Mouse (Mus musculus) MEL (cell line): ENCODE measurements around the gene Mafk. TPM values are rescaled to one million over a fixed set of nuclear protein-coding genes. Genes with fewer than 3 reads are reported as not detected.

Experiments
- DNase-seq: peaks from one replicate; pipeline ENCODE4 v3.0.0; 2011; ENCODE audit warnings: low read depth, low spot score
- H3K27ac ChIP-seq: 2 replicates; pipeline ENCODE4 v1.5.1; 2012; ENCODE audit warnings: low read depth, mild to moderate bottlenecking, control low read depth, low read length, moderate library complexity; ENCODE audit not compliant: control insufficient read depth
- H3K27me3 ChIP-seq, 2 experiments: fragments of 150-350 bp in 1 of 2; sonication (generic) in 1 of 2; 2 replicates each; pipeline ENCODE4 v1.6.1; 2012; ENCODE audit warnings: low read length in 2 of 2, mild to moderate bottlenecking in 2 of 2, improper control_type of control experiment in 1 of 2, moderate library complexity in 1 of 2; ENCODE audit not compliant: insufficient read depth in 2 of 2, control insufficient read depth in 1 of 2
- H3K36me3 ChIP-seq, 2 experiments: 2 replicates each; pipeline ENCODE4 v1.6.1; 2012 to 2014; ENCODE audit warnings: low read length in 2 of 2, improper control_type of control experiment in 1 of 2, inconsistent platforms in 1 of 2, mild to moderate bottlenecking in 1 of 2; ENCODE audit not compliant: insufficient read depth in 2 of 2, control insufficient read depth in 1 of 2
- H3K4me1 ChIP-seq, 2 experiments: fragments of 150-350 bp in 1 of 2; sonication (generic) in 1 of 2; 2 replicates each; pipeline ENCODE4 v1.6.1; 2012; ENCODE audit warnings: low read length in 2 of 2, improper control_type of control experiment in 1 of 2, mild to moderate bottlenecking in 1 of 2; ENCODE audit not compliant: insufficient read depth in 2 of 2, control insufficient read depth in 1 of 2
- H3K4me3 ChIP-seq, 2 experiments: fragments of 150-350 bp in 1 of 2; sonication (generic) in 1 of 2; 2 replicates each; pipeline ENCODE4 v1.5.1; 2012; ENCODE audit warnings: low read depth in 2 of 2, low read length in 2 of 2, mild to moderate bottlenecking in 2 of 2, moderate library complexity in 2 of 2, control low read depth in 1 of 2, improper control_type of control experiment in 1 of 2; ENCODE audit not compliant: control insufficient read depth in 1 of 2, insufficient read depth in 1 of 2
- H3K79me2 ChIP-seq: 2 replicates; pipeline ENCODE4 v1.6.1; 2012; ENCODE audit warnings: mild to moderate bottlenecking, low read length, moderate library complexity; ENCODE audit not compliant: control insufficient read depth, poor library complexity, insufficient read depth
- H3K9ac ChIP-seq: 2 replicates; pipeline ENCODE4 v1.6.1; 2012; ENCODE audit warnings: low read depth, mild to moderate bottlenecking, control low read depth, low read length, moderate library complexity; ENCODE audit not compliant: control insufficient read depth, poor library complexity, severe bottlenecking
- H3K9me3 ChIP-seq: fragments of 150-350 bp; sonication (generic); replicated peaks from 2 replicates; pipeline ENCODE4 v1.6.1; 2012; ENCODE audit warnings: mild to moderate bottlenecking, low read length, improper control_type of control experiment, moderate library complexity; ENCODE audit not compliant: insufficient read depth
- BHLHE40 ChIP-seq: IDR thresholded peaks from 2 replicates; pipeline ENCODE4 v1.6.1; 2012; ENCODE audit warnings: low read depth, mild to moderate bottlenecking, inconsistent platforms, low read length, improper control_type of control experiment, borderline replicate concordance
- CHD1 ChIP-seq: IDR thresholded peaks from 2 replicates; pipeline ENCODE4 v1.6.1; 2012; ENCODE audit warnings: low read depth, mild to moderate bottlenecking, inconsistent platforms, low read length, improper control_type of control experiment
- CHD2 ChIP-seq: IDR thresholded peaks from 2 replicates; pipeline ENCODE4 v1.6.1; 2011; ENCODE audit warnings: low read length, improper control_type of control experiment
- CTCF ChIP-seq, 3 experiments: IDR thresholded peaks in 2 of 3; conservative IDR thresholded peaks in 1 of 3; 2 replicates each; pipeline ENCODE4 v1.5.1; 2011 to 2012; ENCODE audit warnings: low read length in 3 of 3, low read depth in 2 of 3, mild to moderate bottlenecking in 2 of 3, improper control_type of control experiment in 1 of 3, inconsistent platforms in 1 of 3, mixed read lengths in 1 of 3, moderate library complexity in 1 of 3; ENCODE audit not compliant: control insufficient read depth in 1 of 3, insufficient read depth in 1 of 3, poor library complexity in 1 of 3, severe bottlenecking in 1 of 3
- E2F4 ChIP-seq: IDR thresholded peaks from 2 replicates; pipeline ENCODE4 v1.6.1; 2011; ENCODE audit warnings: low read depth, low read length, improper control_type of control experiment, borderline replicate concordance
- ELF1 ChIP-seq: IDR thresholded peaks from 2 replicates; pipeline ENCODE4 v1.6.1; 2014; ENCODE audit warnings: low read depth, mild to moderate bottlenecking, inconsistent platforms, low read length, improper control_type of control experiment, moderate library complexity
- EP300 ChIP-seq, 2 experiments: IDR thresholded peaks; 2 replicates each; pipeline ENCODE4 v1.6.1; 2011; ENCODE audit warnings: improper control_type of control experiment in 2 of 2, low read length in 2 of 2, low read depth in 1 of 2, mild to moderate bottlenecking in 1 of 2
- GABPA ChIP-seq: IDR thresholded peaks from 2 replicates; pipeline ENCODE4 v1.6.1; 2012; ENCODE audit warnings: low read depth, mild to moderate bottlenecking, inconsistent platforms, low read length, improper control_type of control experiment, moderate library complexity
- GATA1 ChIP-seq: IDR thresholded peaks from 2 replicates; pipeline ENCODE4 v1.6.1; 2011; ENCODE audit warnings: low read depth, low read length, improper control_type of control experiment
- HCFC1 ChIP-seq: IDR thresholded peaks from 2 replicates; pipeline ENCODE4 v1.6.1; 2012; ENCODE audit warnings: low read depth, mild to moderate bottlenecking, inconsistent platforms, low read length, improper control_type of control experiment, moderate library complexity
- JUND ChIP-seq: IDR thresholded peaks from 2 replicates; pipeline ENCODE4 v1.6.1; 2011; ENCODE audit warnings: low read depth, mild to moderate bottlenecking, improper control_type of control experiment, low read length
- KAT2A ChIP-seq: conservative IDR thresholded peaks from 2 replicates; pipeline ENCODE4 v1.6.1; 2012; ENCODE audit warnings: low read depth, low read length, improper control_type of control experiment, inconsistent platforms
- MAFK ChIP-seq: IDR thresholded peaks from 2 replicates; pipeline ENCODE4 v1.6.1; 2011; ENCODE audit warnings: low read depth, mild to moderate bottlenecking, low read length, improper control_type of control experiment, borderline replicate concordance
- MAZ ChIP-seq: IDR thresholded peaks from 2 replicates; pipeline ENCODE4 v1.6.1; 2012; ENCODE audit warnings: low read depth, mild to moderate bottlenecking, inconsistent platforms, low read length, improper control_type of control experiment
- MEF2A ChIP-seq: IDR thresholded peaks from 2 replicates; pipeline ENCODE4 v1.6.1; 2014; ENCODE audit warnings: low read depth, mild to moderate bottlenecking, inconsistent platforms, low read length, improper control_type of control experiment; ENCODE audit not compliant: poor library complexity, insufficient replicate concordance, severe bottlenecking; ENCODE audit errors: extremely low read depth
- MXI1 ChIP-seq: IDR thresholded peaks from 2 replicates; pipeline ENCODE4 v1.6.1; 2011; ENCODE audit warnings: mild to moderate bottlenecking, low read depth, low read length, improper control_type of control experiment
- MYC ChIP-seq: IDR thresholded peaks from 2 replicates; pipeline ENCODE4 v1.6.1; 2011; ENCODE audit warnings: low read depth, mild to moderate bottlenecking, low read length, improper control_type of control experiment, moderate library complexity
- NELFE ChIP-seq: IDR thresholded peaks from 2 replicates; pipeline ENCODE4 v1.6.1; 2011; ENCODE audit warnings: low read depth, low read length, improper control_type of control experiment
- NRF1 ChIP-seq: IDR thresholded peaks from 2 replicates; pipeline ENCODE4 v1.6.1; 2014; ENCODE audit warnings: low read depth, mild to moderate bottlenecking, inconsistent platforms, low read length, improper control_type of control experiment, moderate library complexity; ENCODE audit not compliant: poor library complexity, insufficient read depth, severe bottlenecking
- POLR2A ChIP-seq, 2 experiments: IDR thresholded peaks; 2 replicates each; pipeline ENCODE4 v1.6.1; 2011 to 2012; ENCODE audit warnings: low read length in 2 of 2, mild to moderate bottlenecking in 2 of 2, control low read depth in 1 of 2, improper control_type of control experiment in 1 of 2, low read depth in 1 of 2, moderate library complexity in 1 of 2; ENCODE audit not compliant: control insufficient read depth in 1 of 2, insufficient read depth in 1 of 2, poor library complexity in 1 of 2
- POLR2AphosphoS2 ChIP-seq: IDR thresholded peaks from 2 replicates; pipeline ENCODE4 v1.6.1; 2011; ENCODE audit warnings: low read length, improper control_type of control experiment
- RAD21 ChIP-seq: IDR thresholded peaks from 2 replicates; pipeline ENCODE4 v1.6.1; 2011; ENCODE audit warnings: mild to moderate bottlenecking, low read depth, low read length, improper control_type of control experiment
- RCOR1 ChIP-seq: IDR thresholded peaks from 2 replicates; pipeline ENCODE4 v1.6.1; 2012; ENCODE audit warnings: low read depth, mild to moderate bottlenecking, inconsistent platforms, low read length, improper control_type of control experiment
- SIN3A ChIP-seq: IDR thresholded peaks from 2 replicates; pipeline ENCODE4 v1.6.1; 2012; ENCODE audit warnings: low read length, improper control_type of control experiment, inconsistent platforms
- SMC3 ChIP-seq: IDR thresholded peaks from 2 replicates; pipeline ENCODE4 v1.6.1; 2011; ENCODE audit warnings: low read depth, low read length, improper control_type of control experiment
- TBP ChIP-seq: IDR thresholded peaks from 2 replicates; pipeline ENCODE4 v1.8.0; 2011; ENCODE audit warnings: low read depth, low read length, improper control_type of control experiment
- TCF12 ChIP-seq: IDR thresholded peaks from 2 replicates; pipeline ENCODE4 v1.6.1; 2014; ENCODE audit warnings: low read depth, mild to moderate bottlenecking, inconsistent platforms, low read length, improper control_type of control experiment, moderate library complexity
- UBTF ChIP-seq: IDR thresholded peaks from 2 replicates; pipeline ENCODE4 v1.6.1; 2012; ENCODE audit warnings: low read depth, mild to moderate bottlenecking, inconsistent platforms, low read length, improper control_type of control experiment, moderate library complexity, borderline replicate concordance; ENCODE audit not compliant: insufficient read depth
- USF1 ChIP-seq: IDR thresholded peaks from 2 replicates; pipeline ENCODE4 v1.6.1; 2014; ENCODE audit warnings: low read depth, mild to moderate bottlenecking, inconsistent platforms, low read length, improper control_type of control experiment, moderate library complexity
- ZC3H11A ChIP-seq: IDR thresholded peaks from 2 replicates; pipeline ENCODE4 v1.6.1; 2012; ENCODE audit warnings: low read depth, mild to moderate bottlenecking, inconsistent platforms, low read length, improper control_type of control experiment
- ZKSCAN1 ChIP-seq: IDR thresholded peaks from 2 replicates; pipeline ENCODE4 v1.6.1; 2012; ENCODE audit warnings: low read depth, mild to moderate bottlenecking, inconsistent platforms, low read length, improper control_type of control experiment, moderate library complexity
- ZMIZ1 ChIP-seq: IDR thresholded peaks from 2 replicates; pipeline ENCODE4 v1.6.1; 2012; ENCODE audit warnings: low read depth, mild to moderate bottlenecking, inconsistent platforms, low read length, improper control_type of control experiment, moderate library complexity
- polyA plus RNA-seq, 2 experiments: library from polyadenylated mRNA; stranded (reverse) in 1 of 2; unstranded in 1 of 2; fragments of >175 nt in 1 of 2; fragments of >200 nt in 1 of 2; gene quantifications; 2 replicates each; pipeline versions ENCODE4 v1.2.1 to v1.2.4; 2012; ENCODE audit warnings: low replicate concordance in 2 of 2, low read depth in 1 of 2; ENCODE audit not compliant: insufficient read length in 2 of 2, insufficient read depth in 1 of 2, missing spikeins in 1 of 2
- total RNA-seq: library from RNA; depleted of rRNA; stranded (reverse); fragments of 300-350 nt; gene quantifications from 2 replicates; pipeline ENCODE4 v1.2.3, GENCODE M21; 2012

The Mafk gene
- total and polyA plus RNA-seq, 3 experiments, result 56.5 to 62.1 TPM; not detected in 1

DNA sequence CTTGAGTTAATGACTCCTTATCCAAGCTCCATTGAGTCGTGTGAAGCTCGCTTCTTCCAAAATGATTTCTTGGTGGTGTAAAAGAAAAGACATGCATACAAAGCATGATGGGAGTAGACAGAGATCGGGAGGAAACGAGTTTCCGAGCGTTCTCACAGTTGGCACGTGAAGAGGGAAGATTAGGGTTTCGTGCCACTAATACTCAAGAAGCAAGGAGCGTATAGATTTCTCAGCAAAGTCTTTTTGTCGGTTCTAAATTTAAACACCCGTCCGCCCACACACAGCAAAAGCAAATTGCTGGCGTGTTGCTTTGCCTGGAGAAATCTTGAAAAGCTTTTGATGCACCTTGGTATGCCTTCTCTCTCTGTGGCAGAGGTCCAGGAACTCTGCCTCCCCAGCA is 38.1 kb downstream of the Mafk start (continued):
- TF ChIP-seq ZMIZ1 (peak; percentile 22; the same call in 1 of the 2 replicates), MAFK (no peak; the same call in 1 of the 2 replicates), BHLHE40 (peak; percentile 99), HCFC1 (peak; percentile 57), MEF2A (peak; percentile 94; the same call in 1 of the 2 replicates), ZKSCAN1 (no peak), MXI1 (peak; percentile 91), JUND (no peak), GATA1 (peak; percentile 41; the same call in 1 of the 2 replicates), EP300 (IDR thresholded peaks at IDR 0.05; ENCODE audit: low read depth in 1 of 2, low read length in 2 of 2) (peak; percentile 51 to 70; a peak in 3 of 4 replicates), POLR2A (IDR thresholded peaks at IDR 0.05; ENCODE audit: control insufficient read depth in 1 of 2, insufficient read depth in 1 of 2, low read depth in 1 of 2, low read length in 2 of 2, poor library complexity in 1 of 2) (peak in 1 of 2 experiments; percentile 63; a peak in 2 of 4 replicates), USF1 (peak; percentile 58; the same call in 1 of the 2 replicates), MAZ (no peak), CHD2 (no peak), ZC3H11A (no peak), RAD21 (no peak), UBTF (no peak), MYC (peak; percentile 77), CTCF (IDR thresholded peaks at IDR 0.05 in 2 of 3, conservative IDR thresholded peaks at IDR 0.05 in 1 of 3; ENCODE audit: control insufficient read depth in 1 of 3, insufficient read depth in 1 of 3, low read depth in 2 of 3, low read length in 3 of 3, poor library complexity in 1 of 3, severe bottlenecking in 1 of 3) (no peak), SIN3A (peak; percentile 74)

DNA sequence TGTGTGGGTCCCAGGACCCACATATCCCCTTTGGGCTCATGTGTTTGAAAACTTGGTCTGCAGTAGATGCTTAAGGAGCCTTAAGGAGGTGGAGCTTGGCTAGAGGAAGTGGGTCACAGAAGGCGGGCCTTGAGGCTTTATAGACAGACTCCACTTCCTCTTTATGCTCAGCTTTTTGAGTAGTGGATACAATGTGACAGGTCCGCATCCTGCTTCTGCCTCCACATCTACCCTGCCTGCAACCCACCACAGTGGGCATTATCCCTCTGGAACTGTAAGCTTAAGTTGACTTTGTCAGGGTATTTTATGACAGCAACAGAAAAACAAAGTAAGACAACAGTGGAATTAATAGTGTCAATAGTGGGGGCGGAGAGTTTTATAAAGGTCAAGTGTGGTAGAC is 39.4 kb downstream of the Mafk start:
- H3K4me3 ChIP-seq, result peak overlapping the region; percentile 63 to 91
- DNase-seq, result peak; percentile 96
- peaks cover 3 to 34% of the 10 kb centered on the region in 2 experiments; a peak in 3 of 4 replicates for H3K4me1 ChIP-seq
- no peak for TF ChIP-seq ZC3H11A
- peak; percentile 99 for TF ChIP-seq TBP
- TF ChIP-seq UBTF, result no peak
- peak; percentile 91 for TF ChIP-seq SIN3A
- TF ChIP-seq RAD21, result no peak
- peak; percentile 81 for TF ChIP-seq TCF12
- TF ChIP-seq NELFE, result peak; percentile 90
- TF ChIP-seq KAT2A, result peak; percentile 51
- 0 out of 2 replicates have a peak, but pooled peaks have one; percentile 55 for TF ChIP-seq RCOR1
- TF ChIP-seq GATA1, result no peak
- no peak for TF ChIP-seq NRF1
- TF ChIP-seq MXI1, result peak; percentile 81
- no peak for TF ChIP-seq SMC3
- TF ChIP-seq JUND, result no peak
- TF ChIP-seq CHD1, result peak; percentile 89; the same call in 1 of the 2 replicates
- TF ChIP-seq ELF1, result peak; percentile 58
- TF ChIP-seq ZKSCAN1, result no peak
- TF ChIP-seq POLR2A (IDR thresholded peaks at IDR 0.05; ENCODE audit: control insufficient read depth in 1 of 2, insufficient read depth in 1 of 2, low read depth in 1 of 2, low read length in 2 of 2, poor library complexity in 1 of 2), result peak; percentile 43 to 95; a peak in 2 of 4 replicates
- TF ChIP-seq EP300 (IDR thresholded peaks at IDR 0.05; ENCODE audit: low read depth in 1 of 2, low read length in 2 of 2), result 0 out of 4 replicates have a peak, but pooled peaks have one; percentile 26 to 35
- TF ChIP-seq MAZ, result no peak
- TF ChIP-seq CHD2, result no peak
- 0 out of 2 replicates have a peak, but pooled peaks have one; percentile 51 for TF ChIP-seq E2F4
- TF ChIP-seq ZMIZ1, result peak; percentile 69
- TF ChIP-seq GABPA, result no peak
- TF ChIP-seq MEF2A, result no peak
- peak; percentile 98 for TF ChIP-seq POLR2AphosphoS2
- TF ChIP-seq MAFK, result no peak

More for the DNA sequence above, 39.4 kb downstream of the Mafk start:
- H3K27ac ChIP-seq, result peak overlapping the region; percentile 81
- peak overlapping the region; percentile 74 for H3K9ac ChIP-seq
- peaks cover 0 to 24% of the 10 kb centered on the region in 2 experiments; a peak in 2 of 4 replicates for H3K36me3 ChIP-seq
- H3K79me2 ChIP-seq, result peaks cover 9% of the 10 kb centered on the region
- no peaks in the 10 kb centered on the region for H3K9me3 ChIP-seq
- H3K27me3 ChIP-seq, result no peaks in the 10 kb centered on the region
